Mouse (Mus musculus) kidney, embryonic 16.5 days (tissue): ENCODE measurements around the gene Fat3. TPM values are rescaled to one million over a fixed set of nuclear protein-coding genes. Genes with fewer than 3 reads are reported as not detected.

Experiments
- ATAC-seq: fragments of 200-750 bp; cut with Nextera tagmentation; 2 replicates; pipeline ENCODE4 v1.8.0; 2017; ENCODE audit warnings: moderate TSS enrichment; ENCODE audit not compliant: low FRiP score, low TSS enrichment
- H3K27ac ChIP-seq: fragments of 300-500 bp; sonication (generic); 2 replicates; pipeline ENCODE4 v1.5.1; 2014; ENCODE audit warnings: low read length
- H3K27me3 ChIP-seq: fragments of 300-500 bp; sonication (generic); 2 replicates; pipeline ENCODE4 v1.6.1; 2014; ENCODE audit warnings: low read length, control low read depth, mixed read lengths; ENCODE audit not compliant: insufficient read depth
- H3K36me3 ChIP-seq: fragments of 300-500 bp; sonication (generic); 2 replicates; pipeline ENCODE4 v1.6.1; 2014; ENCODE audit warnings: low read length, control low read depth, mixed read lengths; ENCODE audit not compliant: insufficient read depth
- H3K4me1 ChIP-seq: fragments of 300-500 bp; sonication (generic); 2 replicates; pipeline ENCODE4 v1.6.1; 2014; ENCODE audit warnings: low read length, control low read depth, mixed read lengths; ENCODE audit not compliant: insufficient read depth
- H3K4me2 ChIP-seq: fragments of 300-500 bp; sonication (generic); replicated peaks from 2 replicates; pipeline ENCODE4 v1.6.1; 2014; ENCODE audit warnings: low read depth, low read length
- H3K4me3 ChIP-seq: fragments of 300-500 bp; sonication (generic); 2 replicates; pipeline ENCODE4 v1.5.1; 2014; ENCODE audit warnings: mild to moderate bottlenecking, low read length
- H3K9ac ChIP-seq: fragments of 300-500 bp; sonication (generic); replicated peaks from 2 replicates; pipeline ENCODE4 v1.6.1; 2014; ENCODE audit warnings: low read length
- H3K9me3 ChIP-seq: fragments of 300-500 bp; sonication (generic); 2 replicates; pipeline ENCODE4 v1.6.1; 2016; ENCODE audit warnings: low read length, control low read depth
- WGBS: fragments of 180-500 bp; shearing (Covaris S2); extraction: QIAGEN DNeasy Blood & Tissue Kit; methylation state at CpG from one replicate; pipeline ENCODE4 v1.1.7; 2014; 5-methylcytosine and 5-hydroxymethylcytosine counted together
- polyA plus RNA-seq: library from polyadenylated mRNA; unstranded; fragments of >200 nt; fragmentation: Nextera tagmentation; extraction: Ambion mirVana; gene quantifications from 2 replicates; pipeline ENCODE4 v1.2.1, GENCODE M21; 2015

Gene Fat3
- polyA plus RNA-seq, 1 experiment from 2014 or later, result 3.3 TPM

GRCm38 (mm10) chr9:16121756-16122155, 379.3 kb downstream of the Fat3 start:
- Histone ChIP-seq H3K9ac (no peak overlapping the region), H3K36me3 (no peaks in the 10 kb centered on the region), H3K4me1 (no peaks in the 10 kb centered on the region), H3K27me3 (no peaks in the 10 kb centered on the region), H3K27ac (no peak overlapping the region), H3K4me2 (no peak overlapping the region), H3K4me3 (no peak overlapping the region), H3K9me3 (no peaks in the 10 kb centered on the region)
- no peak for ATAC-seq
- 76% methylated on average over 5 of the region's 5 CpGs for WGBS

DNA sequence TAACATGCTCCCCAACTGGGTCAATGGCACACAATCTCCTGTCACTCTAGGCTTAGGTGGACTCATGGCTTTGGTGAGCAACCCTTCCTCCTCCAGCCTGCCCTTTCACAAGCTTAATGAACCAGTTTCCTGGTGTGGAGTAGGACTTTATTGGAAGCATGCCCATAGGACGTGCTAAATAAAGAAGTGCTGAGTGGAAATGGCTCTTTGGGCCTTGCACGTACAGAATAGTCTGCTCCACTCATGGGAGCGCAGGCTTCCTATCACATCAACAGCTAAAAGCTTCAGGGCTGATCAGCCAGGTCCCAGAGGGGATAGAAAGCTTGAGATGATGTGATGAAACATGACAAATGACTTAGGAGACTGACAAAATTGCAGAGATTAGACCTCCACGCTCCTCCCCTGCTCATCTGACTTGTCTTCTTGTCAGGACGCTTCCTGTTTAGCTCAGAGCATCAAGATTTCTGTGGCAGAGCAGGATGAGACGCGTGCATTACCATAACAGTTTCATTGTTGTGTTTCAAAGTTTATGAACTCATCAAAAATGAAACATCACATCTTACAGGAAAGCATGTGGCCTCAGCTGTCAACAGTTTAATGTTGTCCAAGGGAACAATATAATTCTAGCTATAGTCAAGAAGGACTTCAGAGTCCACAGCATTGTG, 386.1 kb downstream of the Fat3 start:
- no peaks in the 10 kb centered on the region for H3K36me3 ChIP-seq
- H3K27me3 ChIP-seq, result no peaks in the 10 kb centered on the region
- ATAC-seq, result peak; percentile 73
- H3K9me3 ChIP-seq, result no peaks in the 10 kb centered on the region
- H3K4me1 ChIP-seq, result peaks cover 7% of the 10 kb centered on the region; the same call in 1 of the 2 replicates
- H3K27ac ChIP-seq, result peak overlapping the region; percentile 69
- no peak overlapping the region for H3K9ac ChIP-seq
- H3K4me3 ChIP-seq, result no peak overlapping the region
- WGBS, result 59% methylated on average over 7 of the region's 7 CpGs
- H3K4me2 ChIP-seq, result no peak overlapping the region

DNA sequence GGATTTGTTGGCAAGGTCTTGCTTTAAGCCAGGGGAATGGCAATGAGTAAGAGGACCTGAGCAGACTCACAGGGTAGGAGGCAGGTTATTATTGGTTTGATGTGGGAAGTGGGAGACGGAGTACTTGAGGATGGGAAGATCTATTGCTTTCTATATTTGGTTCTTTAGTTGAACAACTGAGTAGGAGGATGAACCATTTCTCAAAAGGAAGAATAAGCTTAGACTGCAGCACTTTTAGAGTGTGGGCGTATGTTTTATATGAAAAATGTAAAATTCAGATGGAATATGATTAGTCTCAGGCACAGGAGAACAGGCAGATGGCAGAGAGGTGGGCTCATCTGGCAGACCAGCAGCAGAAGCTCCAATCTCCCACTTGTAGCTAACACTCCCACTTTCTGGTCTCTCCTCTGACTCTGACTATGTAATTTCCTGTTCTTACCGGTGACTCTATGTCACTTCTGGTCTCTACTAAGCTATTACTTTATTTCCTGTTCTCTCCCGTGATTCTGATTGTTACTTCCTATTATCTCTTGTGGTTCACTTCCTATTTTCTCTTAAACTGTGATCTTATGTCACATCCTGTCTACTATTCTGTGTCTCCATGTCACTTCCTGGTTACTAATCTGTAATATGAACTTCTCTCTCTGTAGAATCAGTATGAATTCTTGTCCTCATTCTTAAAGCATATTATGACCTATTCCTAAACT, 387.0 kb downstream of the Fat3 start:
- ATAC-seq, result 0 out of 2 replicates have a peak, but pooled peaks have one; percentile 15
- Histone ChIP-seq H3K9ac (no peak overlapping the region), H3K27me3 (no peaks in the 10 kb centered on the region), H3K4me1 (peaks cover 7% of the 10 kb centered on the region; the same call in 1 of the 2 replicates), H3K36me3 (no peaks in the 10 kb centered on the region), H3K4me2 (no peak overlapping the region), H3K4me3 (no peak overlapping the region), H3K9me3 (no peaks in the 10 kb centered on the region), H3K27ac (no peak overlapping the region)
- 73% methylated on average over 4 of the region's 4 CpGs for WGBS

- Histone ChIP-seq H3K9ac (no peak overlapping the region), H3K4me2 (peak overlapping the region; percentile 16; the same call in 1 of the 2 replicates), H3K9me3 (no peaks in the 10 kb centered on the region), H3K4me1 (no peaks in the 10 kb centered on the region), H3K36me3 (no peaks in the 10 kb centered on the region), H3K27ac (no peak overlapping the region), H3K4me3 (no peak overlapping the region), H3K27me3 (no peaks in the 10 kb centered on the region)
- ATAC-seq, result peak; percentile 57; the same call in 1 of the 2 replicates
- 13% methylated on average over 5 of the region's 5 CpGs for WGBS
Observed at GRCm38 (mm10) chr9:16107900-16108299, 393.2 kb downstream of the Fat3 start.

DNA sequence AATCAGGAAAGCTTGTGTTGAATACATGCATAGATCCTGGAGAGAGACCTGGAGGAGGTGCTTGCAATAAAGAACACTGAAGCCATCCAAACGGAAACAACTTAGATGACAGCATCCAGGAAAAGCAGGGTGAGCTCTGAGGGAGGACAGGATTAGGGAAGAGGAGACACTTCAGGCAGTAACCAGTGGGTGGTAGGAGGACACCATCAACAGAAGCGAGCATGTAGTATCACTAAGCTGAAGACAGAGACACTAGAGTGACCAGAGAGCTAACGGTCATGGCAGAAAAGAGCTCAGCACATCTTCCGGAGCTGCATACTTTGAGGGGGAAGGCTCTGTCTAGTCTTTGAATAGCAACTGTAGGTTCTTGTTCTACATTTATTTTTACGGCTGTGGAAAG, 393.7 kb downstream of the Fat3 start:
- Histone ChIP-seq H3K4me2 (peak overlapping the region; percentile 16; the same call in 1 of the 2 replicates), H3K4me1 (no peaks in the 10 kb centered on the region), H3K36me3 (no peaks in the 10 kb centered on the region), H3K9me3 (no peaks in the 10 kb centered on the region), H3K27ac (peak overlapping the region; percentile 11; the same call in 1 of the 2 replicates), H3K4me3 (no peak overlapping the region), H3K9ac (no peak overlapping the region), H3K27me3 (no peaks in the 10 kb centered on the region)
- WGBS, result 18% methylated on average over 5 of the region's 5 CpGs
- ATAC-seq, result peak; percentile 87

DNA sequence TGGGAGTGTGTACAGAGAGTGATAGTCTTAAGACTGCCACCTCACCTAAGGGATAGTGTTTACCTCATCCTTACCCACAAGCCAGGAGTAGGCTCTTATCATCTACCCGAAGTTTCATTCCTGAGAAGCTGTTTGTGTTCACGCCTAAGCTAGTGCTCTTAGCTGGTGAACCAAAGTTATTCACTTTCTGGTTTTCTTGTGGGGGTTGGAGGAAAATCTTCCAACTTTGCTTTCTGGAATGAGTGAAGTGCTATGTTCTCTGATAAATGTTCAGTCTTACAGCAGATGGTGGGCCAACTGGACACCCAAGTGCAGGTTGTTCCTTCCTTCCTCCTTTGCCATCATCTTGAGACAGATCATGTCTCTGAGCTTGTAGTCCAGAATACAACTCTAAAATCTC, 402.5 kb downstream of the Fat3 start:
- Histone ChIP-seq H3K27me3 (no peaks in the 10 kb centered on the region), H3K4me1 (no peaks in the 10 kb centered on the region), H3K9ac (no peak overlapping the region), H3K4me2 (no peak overlapping the region), H3K27ac (no peak overlapping the region), H3K9me3 (no peaks in the 10 kb centered on the region), H3K4me3 (no peak overlapping the region), H3K36me3 (no peaks in the 10 kb centered on the region)
- WGBS, result 90% methylated on average over 2 of the region's 2 CpGs
- ATAC-seq, result no peak

GRCm38 (mm10) chr9:16093047-16093668, 407.9 kb downstream of the Fat3 start:
- Histone ChIP-seq H3K27me3 (no peaks in the 10 kb centered on the region), H3K27ac (peak overlapping the region; percentile 33; the same call in 1 of the 2 replicates), H3K9ac (no peak overlapping the region), H3K4me3 (no peak overlapping the region), H3K9me3 (no peaks in the 10 kb centered on the region), H3K36me3 (no peaks in the 10 kb centered on the region), H3K4me2 (no peak overlapping the region), H3K4me1 (peaks cover 20% of the 10 kb centered on the region)
- WGBS, result 64% methylated on average over 8 of the region's 8 CpGs
- ATAC-seq, result no peak

- Histone ChIP-seq H3K27ac (peak overlapping the region; percentile 33; the same call in 1 of the 2 replicates), H3K9me3 (no peaks in the 10 kb centered on the region), H3K4me1 (peaks cover 20% of the 10 kb centered on the region), H3K4me2 (no peak overlapping the region), H3K27me3 (no peaks in the 10 kb centered on the region), H3K4me3 (no peak overlapping the region), H3K36me3 (no peaks in the 10 kb centered on the region), H3K9ac (no peak overlapping the region)
- peak; percentile 82 for ATAC-seq
- WGBS, result 30% methylated on average over 5 of the region's 5 CpGs
Observed at GRCm38 (mm10) chr9:16092051-16092967, 408.8 kb downstream of the Fat3 start.

DNA sequence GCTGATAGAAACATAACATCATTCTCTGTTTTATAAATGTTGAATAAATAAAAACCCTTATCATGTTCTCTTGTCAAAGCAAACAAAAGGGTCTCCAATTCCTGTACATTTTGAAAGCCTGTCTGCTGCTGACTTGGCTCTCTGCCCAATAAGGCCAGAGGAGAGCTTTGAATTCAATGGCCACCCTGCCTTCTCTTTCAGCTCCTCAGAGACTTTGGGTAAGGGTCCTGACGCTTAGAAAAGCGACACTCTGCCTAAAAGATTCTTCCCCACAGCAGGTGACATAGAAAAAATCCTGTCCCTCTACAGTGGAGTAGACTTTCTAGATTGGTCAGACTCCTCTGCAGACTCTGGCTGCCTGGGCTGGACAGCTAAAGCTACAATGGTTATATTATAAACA, 421.8 kb downstream of the Fat3 start:
- WGBS, result 47% methylated on average over 2 of the region's 2 CpGs

More for the DNA sequence above, 421.8 kb downstream of the Fat3 start:
- Histone ChIP-seq H3K27me3 (no peaks in the 10 kb centered on the region), H3K27ac (no peak overlapping the region), H3K9ac (no peak overlapping the region), H3K4me2 (no peak overlapping the region), H3K9me3 (no peaks in the 10 kb centered on the region), H3K36me3 (no peaks in the 10 kb centered on the region), H3K4me1 (no peaks in the 10 kb centered on the region), H3K4me3 (no peak overlapping the region)
- no peak for ATAC-seq
